Mouse (Mus musculus) midbrain, postnatal 0 days (tissue): ENCODE results near the gene Dmd. TPM values are rescaled to one million over a fixed set of nuclear protein-coding genes. Genes with fewer than 3 reads are reported as not detected.
A peak's percentile ranks its signal among the peaks of the same experiment; 100 is the strongest.

ENCODE experiments used
- ATAC-seq: fragments of 200-750 bp; cut with Nextera tagmentation; 2 replicates; pipeline ENCODE4 v1.8.0; 2017; ENCODE audit warnings: moderate number of reproducible peaks, mild to moderate bottlenecking, moderate TSS enrichment, moderate library complexity; ENCODE audit not compliant: low FRiP score
- DNase-seq: peaks from one replicate; pipeline ENCODE4 v3.0.0-alpha.2; 2015; ENCODE audit warnings: low spot score
- H3K27ac ChIP-seq: fragments of 300-500 bp; sonication (generic); 2 replicates; pipeline ENCODE4 v1.5.1; 2014; ENCODE audit warnings: low read depth, mild to moderate bottlenecking, low read length, mixed read lengths
- H3K27me3 ChIP-seq: fragments of 300-500 bp; sonication (generic); 2 replicates; pipeline ENCODE4 v1.6.1; 2014; ENCODE audit warnings: low read length, control low read depth, mixed read lengths; ENCODE audit not compliant: insufficient read depth
- H3K36me3 ChIP-seq: fragments of 300-500 bp; sonication (generic); 2 replicates; pipeline ENCODE4 v1.6.1; 2014; ENCODE audit warnings: low read length, control low read depth, mixed read lengths; ENCODE audit not compliant: insufficient read depth
- H3K4me1 ChIP-seq: fragments of 300-500 bp; sonication (generic); 2 replicates; pipeline ENCODE4 v1.6.1; 2014; ENCODE audit warnings: mild to moderate bottlenecking, control low read depth, antibody characterized with exemption, low read length, mixed read lengths; ENCODE audit not compliant: insufficient read depth
- H3K4me2 ChIP-seq: fragments of 300-500 bp; sonication (generic); 2 replicates; pipeline ENCODE4 v1.6.1; 2014; ENCODE audit warnings: low read depth, mild to moderate bottlenecking, low read length, mixed read lengths; ENCODE audit not compliant: poor library complexity, severe bottlenecking
- H3K4me3 ChIP-seq: fragments of 300-500 bp; sonication (generic); 2 replicates; pipeline ENCODE4 v1.5.1; 2014; ENCODE audit warnings: low read depth, mild to moderate bottlenecking, low read length, moderate library complexity
- H3K9ac ChIP-seq: fragments of 300-500 bp; sonication (generic); replicated peaks from 2 replicates; pipeline ENCODE4 v1.6.1; 2014; ENCODE audit warnings: mild to moderate bottlenecking, low read length, moderate library complexity, mixed read lengths; ENCODE audit not compliant: poor library complexity, severe bottlenecking
- H3K9me3 ChIP-seq: fragments of 300-500 bp; sonication (generic); 2 replicates; pipeline ENCODE4 v1.6.1; 2016; ENCODE audit warnings: low read length, control low read depth
- CTCF ChIP-seq: IDR thresholded peaks from 2 replicates; pipeline ENCODE4 v1.5.1; 2016; ENCODE audit warnings: antibody characterized with exemption, mild to moderate bottlenecking
- whole genome bisulfite sequencing: fragments of 180-500 bp; shearing (Covaris S2); extraction: QIAGEN DNeasy Blood & Tissue Kit; methylation state at CpG from one replicate; pipeline ENCODE4 v1.1.7; 2014; 5-methylcytosine and 5-hydroxymethylcytosine counted together
- polyA plus RNA-seq: library from polyadenylated mRNA; unstranded; fragments of >200 nt; fragmentation: Nextera tagmentation; extraction: Ambion mirVana; gene quantifications from 2 replicates; pipeline ENCODE4 v1.2.1, GENCODE M21; 2015
- total RNA-seq: library from RNA; depleted of rRNA; stranded (reverse); fragments of >200 nt; gene quantifications from 2 replicates; pipeline ENCODE4 v1.2.3, GENCODE M21; 2014

The Dmd gene
- total and polyA plus RNA-seq, 2 experiments from 2014 or later, result 22.6 to 55.6 TPM

DNA sequence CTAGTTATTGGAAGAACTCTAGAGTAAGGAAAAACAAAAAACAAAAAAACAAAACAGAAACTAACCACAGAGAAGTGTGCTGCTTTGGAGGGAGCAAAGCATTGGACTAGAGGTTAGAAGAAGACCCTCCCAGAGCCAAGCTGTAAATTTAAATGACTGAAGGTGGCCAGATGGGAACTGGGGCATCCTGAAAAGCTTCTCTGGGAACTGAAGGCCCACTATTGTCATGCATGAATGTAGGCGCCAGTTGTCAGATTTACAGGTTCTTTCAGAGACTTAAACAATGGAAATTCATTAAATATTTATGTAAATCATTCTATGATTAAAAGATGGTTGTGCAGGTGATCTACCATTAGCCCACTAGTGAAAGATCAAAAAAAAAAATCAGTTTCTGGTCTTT is 2128.9 kb downstream of the Dmd start:
- Histone ChIP-seq H3K4me2 (no peak overlapping the region), H3K9ac (no peak overlapping the region), H3K4me1 (no peaks in the 10 kb centered on the region), H3K36me3 (no peaks in the 10 kb centered on the region), H3K4me3 (no peak overlapping the region), H3K27me3 (no peaks in the 10 kb centered on the region), H3K27ac (no peak overlapping the region), H3K9me3 (no peaks in the 10 kb centered on the region)
- no peak for ATAC-seq
- TF ChIP-seq CTCF, result no peak
- no peak for DNase-seq
- WGBS, result 43% methylated on average over 1 of the region's 1 CpGs

GRCm38 (mm10) chrX:85079174-85079573 is 2130.5 kb downstream of the Dmd start:
- WGBS, result 73% methylated on average over 2 of the region's 2 CpGs
- DNase-seq (no peak), ATAC-seq (no peak)
- Histone ChIP-seq H3K9ac (no peak overlapping the region), H3K4me1 (no peaks in the 10 kb centered on the region), H3K27ac (no peak overlapping the region), H3K36me3 (no peaks in the 10 kb centered on the region), H3K27me3 (no peaks in the 10 kb centered on the region), H3K4me2 (no peak overlapping the region), H3K9me3 (no peaks in the 10 kb centered on the region), H3K4me3 (no peak overlapping the region)
- TF ChIP-seq CTCF, result no peak

- Histone ChIP-seq H3K9ac (no peak overlapping the region), H3K27ac (no peak overlapping the region), H3K36me3 (no peaks in the 10 kb centered on the region), H3K27me3 (no peaks in the 10 kb centered on the region), H3K4me1 (no peaks in the 10 kb centered on the region), H3K4me3 (no peak overlapping the region), H3K9me3 (no peaks in the 10 kb centered on the region), H3K4me2 (no peak overlapping the region)
- DNase-seq, result peak; percentile 2
- TF ChIP-seq CTCF, result no peak
- 53% methylated on average over 8 of the region's 8 CpGs for WGBS
- ATAC-seq, result no peak
Measured at GRCm38 (mm10) chrX:85084237-85085153, 2135.8 kb downstream of the Dmd start.

DNA sequence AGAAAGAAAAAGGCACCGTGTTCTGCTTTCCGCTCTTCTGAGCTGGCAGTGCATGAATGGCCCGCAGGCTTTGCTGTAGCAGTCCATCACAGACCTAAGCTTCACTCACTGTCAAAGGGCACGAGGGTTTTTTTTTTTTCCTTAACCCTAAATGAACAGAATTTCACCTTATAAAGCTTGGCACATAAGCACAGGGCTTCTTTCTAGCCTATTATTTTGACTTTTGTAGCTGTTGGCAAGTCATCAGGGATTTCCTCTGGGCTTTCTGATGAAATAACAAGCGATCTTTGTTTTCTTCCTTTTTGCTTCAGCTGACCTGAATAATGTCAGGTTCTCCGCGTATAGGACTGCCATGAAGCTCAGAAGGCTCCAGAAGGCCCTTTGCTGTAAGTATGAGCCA is 2140.8 kb downstream of the Dmd start:
- TF ChIP-seq CTCF, result no peak
- DNase-seq (peak; percentile 10), ATAC-seq (no peak)
- Histone ChIP-seq H3K4me3 (no peak overlapping the region), H3K27me3 (no peaks in the 10 kb centered on the region), H3K36me3 (no peaks in the 10 kb centered on the region), H3K27ac (no peak overlapping the region), H3K4me1 (no peaks in the 10 kb centered on the region), H3K9ac (no peak overlapping the region), H3K4me2 (no peak overlapping the region), H3K9me3 (no peaks in the 10 kb centered on the region)
- WGBS, result 53% methylated on average over 7 of the region's 7 CpGs

DNA sequence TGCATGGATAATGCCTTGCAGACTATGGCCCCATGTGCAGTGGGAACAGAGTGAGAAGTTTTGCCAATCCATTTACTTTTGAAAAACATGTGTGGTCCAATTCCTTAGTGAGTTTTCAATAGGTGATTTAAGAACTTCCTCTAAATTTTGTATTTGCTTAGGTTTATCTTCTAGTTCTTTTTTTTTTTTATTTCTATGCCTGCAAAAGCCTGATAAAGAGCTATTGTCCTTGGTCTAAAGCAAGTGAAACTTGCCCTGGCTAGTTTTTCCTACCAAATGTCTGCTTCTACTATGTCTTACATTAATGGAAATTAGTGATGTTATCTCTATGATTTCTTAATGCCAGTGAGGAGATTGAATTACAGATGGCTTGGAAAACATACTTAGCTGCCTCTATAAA is 2144.7 kb downstream of the Dmd start:
- Histone ChIP-seq H3K4me1 (no peaks in the 10 kb centered on the region), H3K36me3 (no peaks in the 10 kb centered on the region), H3K9ac (no peak overlapping the region), H3K27ac (no peak overlapping the region), H3K9me3 (no peaks in the 10 kb centered on the region), H3K4me2 (no peak overlapping the region), H3K4me3 (no peak overlapping the region), H3K27me3 (no peaks in the 10 kb centered on the region)
- no peak for TF ChIP-seq CTCF
- no peak for ATAC-seq
- no peak for DNase-seq

- Histone ChIP-seq H3K9me3 (no peaks in the 10 kb centered on the region), H3K4me1 (no peaks in the 10 kb centered on the region), H3K27ac (no peak overlapping the region), H3K9ac (no peak overlapping the region), H3K36me3 (no peaks in the 10 kb centered on the region), H3K4me3 (no peak overlapping the region), H3K27me3 (no peaks in the 10 kb centered on the region), H3K4me2 (no peak overlapping the region)
- DNase-seq (no peak), ATAC-seq (no peak)
- TF ChIP-seq CTCF, result no peak
Measured at GRCm38 (mm10) chrX:85098691-85099090, 2150.0 kb downstream of the Dmd start.
